Mouse (Mus musculus): ENCODE results near the gene Clip2.

- TF ChIP-seq USF1 (IDR thresholded peaks at IDR 0.05; ENCODE audit: low read depth): peak; percentile 84
- no peak for TF ChIP-seq POLR2AphosphoS2 (IDR thresholded peaks at IDR 0.05; ENCODE audit: insufficient read length, low read depth)
- no peak for TF ChIP-seq TCF12 (IDR thresholded peaks at IDR 0.05; ENCODE audit: insufficient read depth, poor library complexity, severe bottlenecking)
Measured at GRCm38 (mm10) chr5:134455914-134456423, 96.3 kb downstream of the Clip2 start.
